Mouse (Mus musculus) adrenal gland, postnatal 0 days (tissue): ENCODE measurements around the gene G3bp2. TPM values are rescaled to one million over a fixed set of nuclear protein-coding genes. Genes with fewer than 3 reads are reported as not detected.

Source experiments
- polyA plus RNA-seq: library from polyadenylated mRNA; unstranded; fragments of >200 nt; fragmentation: Nextera tagmentation; extraction: Ambion mirVana; gene quantifications from 2 replicates; pipeline ENCODE4 v1.2.1, GENCODE M21; 2015

The G3bp2 gene
- 109 and 148 TPM in 2 replicates for polyA plus RNA-seq

GRCm38 (mm10) chr5:92083417-92084038 is at the start of gene G3bp2:
G3bp2 (minus strand) TSS chr5:92083719.

GRCm38 (mm10) chr5:92043783-92044182 is 39.7 kb downstream of the G3bp2 start, which contains the start of gene Cdkl2:
Cdkl2 (minus strand) TSS chr5:92043883.

Other genes starting within 250 kb of the G3bp2 start
- 84.0 and 116 TPM in 2 replicates for gene Rchy1, start 120.7 kb downstream of the G3bp2 start, polyA plus RNA-seq
- 0.22 and 0.79 TPM in 2 replicates for gene Odaph, start 96.2 kb downstream of the G3bp2 start, polyA plus RNA-seq
- 4.5 and 6.7 TPM in 2 replicates for gene Cdkl2, start 39.8 kb downstream of the G3bp2 start, polyA plus RNA-seq
- 24.2 and 35.8 TPM in 2 replicates for gene Uso1, start 54.2 kb upstream of the G3bp2 start, polyA plus RNA-seq
- 2.1 and 3.9 TPM in 2 replicates for gene U90926, start 131.7 kb upstream of the G3bp2 start, polyA plus RNA-seq
- 0.22 and 0.72 TPM in 2 replicates for gene Ppef2, start 172.6 kb upstream of the G3bp2 start, polyA plus RNA-seq
- 13.4 and 14.1 TPM in 2 replicates for gene Naaa, start 194.5 kb upstream of the G3bp2 start, polyA plus RNA-seq
- 15.0 and 25.5 TPM in 2 replicates for gene Sdad1, start 226.8 kb upstream of the G3bp2 start, polyA plus RNA-seq
- 0.18 and 0.41 TPM in 2 replicates for gene Cxcl9, start 244.4 kb upstream of the G3bp2 start, polyA plus RNA-seq
- 15.8 and 21.7 TPM in 2 replicates for gene Art3, start 248.1 kb upstream of the G3bp2 start, polyA plus RNA-seq